Mouse (Mus musculus) CH12.LX (cell line): ENCODE data around the gene Erfe. TPM values are rescaled to one million over a fixed set of nuclear protein-coding genes. Genes with fewer than 3 reads are reported as not detected.

ENCODE experiments used
- DNase-seq: peaks from one replicate; pipeline ENCODE4 v3.0.0-alpha.2; 2013; ENCODE audit errors: extremely low read depth
- H3K27ac ChIP-seq: 2 replicates; pipeline ENCODE4 v1.5.1; 2012; ENCODE audit warnings: low read depth, mild to moderate bottlenecking, control low read depth, moderate library complexity; ENCODE audit not compliant: insufficient read depth
- H3K27me3 ChIP-seq: replicated peaks from 2 replicates; pipeline ENCODE3; 2012; ENCODE audit warnings: inconsistent platforms
- H3K36me3 ChIP-seq, 2 experiments: replicated peaks in 1 of 2; 2 replicates each; pipeline versions ENCODE3 to v1.6.1; 2012; ENCODE audit warnings: inconsistent platforms in 1 of 2, low read length in 1 of 2, mild to moderate bottlenecking in 1 of 2, mixed read lengths in 1 of 2, moderate library complexity in 1 of 2; ENCODE audit not compliant: control insufficient read depth in 1 of 2, insufficient read depth in 1 of 2
- H3K4me1 ChIP-seq, 2 experiments: 2 replicates each; pipeline ENCODE4 v1.6.1; 2012; ENCODE audit warnings: inconsistent platforms in 1 of 2, moderate library complexity in 1 of 2; ENCODE audit not compliant: insufficient read depth in 2 of 2, control insufficient read depth in 1 of 2
- H3K4me2 ChIP-seq: 2 replicates; pipeline ENCODE4 v1.6.1; 2012; ENCODE audit warnings: low read depth, mild to moderate bottlenecking, control low read depth; ENCODE audit not compliant: poor library complexity, insufficient read depth, severe bottlenecking
- H3K4me3 ChIP-seq, 3 experiments: fragments of 150-350 bp in 1 of 3; sonication (generic) in 1 of 3; replicated peaks in 1 of 3; 2 replicates each; pipeline versions ENCODE3 to v1.5.1; 2011 to 2012; ENCODE audit warnings: low read depth in 2 of 3, low read length in 2 of 3, mild to moderate bottlenecking in 2 of 3, moderate library complexity in 2 of 3, control low read depth in 1 of 3, improper control_type of control experiment in 1 of 3, inconsistent platforms in 1 of 3, mixed read lengths in 1 of 3; ENCODE audit not compliant: poor library complexity in 1 of 3
- H3K79me2 ChIP-seq: replicated peaks from 2 replicates; pipeline ENCODE4 v1.6.1; 2012; ENCODE audit warnings: mild to moderate bottlenecking, moderate library complexity; ENCODE audit not compliant: control insufficient read depth, poor library complexity, insufficient read depth, severe bottlenecking; ENCODE audit errors: extremely low read depth
- H3K9ac ChIP-seq: 2 replicates; pipeline ENCODE4 v1.6.1; 2012; ENCODE audit warnings: low read depth, mild to moderate bottlenecking, control low read depth, moderate library complexity; ENCODE audit not compliant: insufficient read depth
- H3K9me3 ChIP-seq: replicated peaks from 2 replicates; pipeline ENCODE3; 2012; ENCODE audit warnings: low read length, inconsistent platforms, mixed read lengths
- BHLHE40 ChIP-seq: IDR thresholded peaks from 2 replicates; pipeline ENCODE4 v1.6.1; 2011; ENCODE audit warnings: mild to moderate bottlenecking, low read depth, low read length, improper control_type of control experiment
- CTCF ChIP-seq, 2 experiments: IDR thresholded peaks in 1 of 2; conservative IDR thresholded peaks in 1 of 2; 2 replicates each; pipeline ENCODE4 v1.5.1; 2011 to 2012; ENCODE audit warnings: low read depth in 2 of 2, low read length in 2 of 2, improper control_type of control experiment in 1 of 2, inconsistent platforms in 1 of 2, mild to moderate bottlenecking in 1 of 2, moderate library complexity in 1 of 2
- ELF1 ChIP-seq: IDR thresholded peaks from 2 replicates; pipeline ENCODE4 v1.6.1; 2014; ENCODE audit warnings: low read depth, mild to moderate bottlenecking, inconsistent platforms, low read length, improper control_type of control experiment
- EP300 ChIP-seq: IDR thresholded peaks from 2 replicates; pipeline ENCODE4 v1.6.1; 2011; ENCODE audit warnings: low read length, improper control_type of control experiment
- GABPA ChIP-seq: IDR thresholded peaks from 2 replicates; pipeline ENCODE4 v1.6.1; 2012; ENCODE audit warnings: low read depth, low read length, improper control_type of control experiment, inconsistent platforms; ENCODE audit not compliant: insufficient replicate concordance
- JUND ChIP-seq: conservative IDR thresholded peaks from 2 replicates; pipeline ENCODE4 v1.6.1; 2011; ENCODE audit warnings: low read depth, low read length, improper control_type of control experiment
- KAT2A ChIP-seq: IDR thresholded peaks from 2 replicates; pipeline ENCODE4 v1.6.1; 2012; ENCODE audit warnings: low read length, improper control_type of control experiment, inconsistent platforms; ENCODE audit not compliant: insufficient replicate concordance
- MAZ ChIP-seq: IDR thresholded peaks from 2 replicates; pipeline ENCODE4 v1.6.1; 2012; ENCODE audit warnings: low read depth, mild to moderate bottlenecking, inconsistent platforms, low read length, improper control_type of control experiment, moderate library complexity
- NRF1 ChIP-seq: IDR thresholded peaks from 2 replicates; pipeline ENCODE4 v1.6.1; 2014; ENCODE audit warnings: low read depth, mild to moderate bottlenecking, inconsistent platforms, low read length, improper control_type of control experiment, moderate library complexity
- POLR2A ChIP-seq: IDR thresholded peaks from 2 replicates; pipeline ENCODE4 v1.6.1; 2011; ENCODE audit warnings: low read depth, mild to moderate bottlenecking, improper control_type of control experiment, low read length
- RAD21 ChIP-seq: IDR thresholded peaks from 2 replicates; pipeline ENCODE4 v1.6.1; 2011; ENCODE audit warnings: low read depth, mild to moderate bottlenecking, low read length, improper control_type of control experiment, moderate library complexity
- TCF12 ChIP-seq: IDR thresholded peaks from 2 replicates; pipeline ENCODE4 v1.6.1; 2014; ENCODE audit warnings: low read depth, mild to moderate bottlenecking, inconsistent platforms, low read length, improper control_type of control experiment
- ZC3H11A ChIP-seq: IDR thresholded peaks from 2 replicates; pipeline ENCODE4 v1.6.1; 2012; ENCODE audit warnings: low read depth, mild to moderate bottlenecking, inconsistent platforms, low read length, improper control_type of control experiment
- ZKSCAN1 ChIP-seq: IDR thresholded peaks from 2 replicates; pipeline ENCODE4 v1.6.1; 2012; ENCODE audit warnings: low read depth, inconsistent platforms, low read length, improper control_type of control experiment, borderline replicate concordance
- ZMIZ1 ChIP-seq: IDR thresholded peaks from 2 replicates; pipeline ENCODE4 v1.6.1; 2012; ENCODE audit warnings: low read depth, mild to moderate bottlenecking, inconsistent platforms, low read length, improper control_type of control experiment
- dilution Hi-C: fragments of 300-500 bp; cut with MboI; formaldehyde crosslinking; loops from 2 replicates; pipeline ENCODE4 v1.14.3; 2020; ENCODE audit warnings: low sequenced_read_pairs; ENCODE audit not compliant: extremely low pct_unique_long_range_greater_than_20kb, extremely low pct_ligation_motif_present
- in situ Hi-C: fragments of 300-500 bp; cut with MboI; formaldehyde crosslinking; loops from 3 replicates; pipeline ENCODE4 v1.14.3; 2019; ENCODE audit warnings: low sequenced_read_pairs, low pct_ligation_motif_present, low pct_unique_long_range_greater_than_20kb, mixed read lengths
- polyA plus RNA-seq: library from polyadenylated mRNA; unstranded; fragments of >175 nt; gene quantifications from 2 replicates; pipeline ENCODE4 v1.2.1, GENCODE M21; 2012; ENCODE audit warnings: low read depth; ENCODE audit not compliant: insufficient read length
- total RNA-seq, 2 experiments: library from RNA; depleted of rRNA; stranded (reverse); fragments of 300-350 nt in 1 of 2; fragments of >200 nt in 1 of 2; gene quantifications; 2 replicates each; pipeline ENCODE4 v1.2.3; 2012 to 2014

Gene Erfe
- total and polyA plus RNA-seq, 3 experiments: 2.2 to 8.4 (median 2.3) TPM

DNA sequence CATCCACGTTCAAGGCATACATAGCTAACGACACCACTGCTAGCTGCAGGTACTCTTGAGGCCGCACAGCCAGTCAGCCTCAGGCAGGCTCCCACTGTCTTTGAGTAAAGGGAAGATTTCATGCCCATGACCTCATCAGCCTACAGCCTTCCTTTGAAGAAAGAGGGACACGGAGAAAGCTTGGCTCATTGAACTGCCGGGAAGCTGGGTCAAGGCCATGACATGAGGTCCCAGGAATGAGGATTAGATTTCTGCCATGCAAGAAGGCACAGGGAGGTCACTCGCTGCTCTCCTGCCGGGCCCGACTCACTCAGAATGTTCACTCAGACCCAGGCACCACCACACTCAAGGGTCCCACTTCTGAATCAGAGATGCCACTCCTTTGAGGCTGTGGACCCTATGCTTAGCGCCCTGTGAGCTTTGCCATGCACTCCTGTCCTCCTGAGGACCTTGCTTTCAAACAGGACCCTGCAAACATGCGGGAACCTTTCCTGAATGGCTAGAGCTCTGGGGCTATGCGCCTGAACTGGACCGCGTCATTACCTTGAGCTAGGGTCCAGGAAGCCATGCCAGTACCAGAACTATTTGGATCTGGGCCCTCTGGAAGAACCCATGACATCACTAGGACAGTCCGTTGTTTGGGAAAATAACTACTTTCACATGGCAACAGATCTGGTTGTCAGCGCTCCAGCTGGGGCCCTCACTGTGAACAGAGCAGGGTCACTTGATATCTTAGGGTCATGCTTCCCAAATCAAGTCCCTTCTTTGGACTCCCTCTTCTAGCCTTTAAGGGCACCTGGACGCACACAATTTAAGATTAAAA, 1.2 kb upstream of the Erfe start:
- Histone ChIP-seq H3K9me3 (peaks cover 13% of the 10 kb centered on the region), H3K79me2 (no peaks in the 10 kb centered on the region), H3K27me3 (no peaks in the 10 kb centered on the region), H3K27ac (no peak overlapping the region), H3K9ac (no peak overlapping the region), H3K4me2 (no peak overlapping the region), H3K4me3 (no peak overlapping the region), H3K4me1 (peaks cover 5 to 8% of the 10 kb centered on the region in 2 experiments; a peak in 3 of 4 replicates), H3K36me3 (peaks cover 4 to 20% of the 10 kb centered on the region in 2 experiments)
- in situ Hi-C loops (no loop called here), dilution Hi-C loops (no loop called here)
- TF ChIP-seq GABPA: no peak
- TF ChIP-seq NRF1: no peak
- TF ChIP-seq EP300: no peak
- no peak for TF ChIP-seq JUND
- TF ChIP-seq POLR2A: no peak
- no peak for TF ChIP-seq ZC3H11A
- TF ChIP-seq ELF1: no peak
- TF ChIP-seq CTCF (conservative IDR thresholded peaks at IDR 0.05 in 1 of 2, IDR thresholded peaks at IDR 0.05 in 1 of 2; ENCODE audit: low read depth in 2 of 2, low read length in 2 of 2): no peak
- no peak for DNase-seq

DNA sequence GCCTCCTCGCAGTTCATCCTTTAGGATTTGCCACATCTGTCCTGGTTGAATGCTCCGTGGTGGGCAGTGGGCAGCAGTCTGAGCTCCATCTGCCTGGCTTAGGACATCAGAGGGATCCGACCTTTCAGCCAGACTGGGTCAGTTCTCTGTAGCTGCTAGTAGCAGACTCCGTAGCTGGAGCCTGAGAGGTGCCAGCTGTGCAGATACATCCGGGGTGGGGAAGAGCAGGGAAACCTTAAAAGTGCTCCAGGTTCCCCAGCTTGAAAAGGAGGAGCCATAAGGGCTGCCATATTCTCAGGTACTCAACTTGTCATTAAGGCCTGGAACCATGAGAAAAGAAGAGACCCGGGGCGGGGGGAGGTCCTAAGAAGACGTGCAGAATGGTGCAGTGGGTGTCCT, 415 bp upstream of the Erfe start:
- H3K4me1 ChIP-seq: peaks cover 5 to 8% of the 10 kb centered on the region in 2 experiments; a peak in 3 of 4 replicates
- no peak overlapping the region for H3K27ac ChIP-seq
- no peaks in the 10 kb centered on the region for H3K79me2 ChIP-seq
- H3K4me3 ChIP-seq: no peak overlapping the region
- dilution Hi-C loops: no loop called here
- TF ChIP-seq BHLHE40: no peak
- TF ChIP-seq RAD21: no peak
- no peak for TF ChIP-seq TCF12
- no peak for TF ChIP-seq ZMIZ1
- TF ChIP-seq ZKSCAN1: no peak
- no peak for TF ChIP-seq KAT2A
- no peak for TF ChIP-seq NRF1
- no peak for TF ChIP-seq MAZ
- TF ChIP-seq, all 38 proteins: peak for 0
- peaks cover 13% of the 10 kb centered on the region for H3K9me3 ChIP-seq
- H3K36me3 ChIP-seq: peaks cover 12 to 28% of the 10 kb centered on the region in 2 experiments
- DNase-seq: no peak
- H3K4me2 ChIP-seq: peak overlapping the region; percentile 53
- in situ Hi-C loops: no loop called here
- peak overlapping the region; percentile 4; the same call in 1 of the 2 replicates for H3K9ac ChIP-seq
- no peaks in the 10 kb centered on the region for H3K27me3 ChIP-seq
